Mouse (Mus musculus): ENCODE results near the gene Hmga2.

Gene Hmga2

GRCm38 (mm10) chr10:120424015-120424414 lies 52.3 kb downstream of the Hmga2 start:
- DNase-seq (ENCODE audit: low spot score in 2 of 2) = no peak

- DNase-seq (ENCODE audit: low spot score in 2 of 2) = no peak
Observed at GRCm38 (mm10) chr10:120423256-120423655, 53.0 kb downstream of the Hmga2 start.

- DNase-seq (ENCODE audit: low spot score in 2 of 2) = no peak
Observed at GRCm38 (mm10) chr10:120422820-120423219, 53.4 kb downstream of the Hmga2 start.

- DNase-seq (ENCODE audit: low spot score in 2 of 2) = peak; percentile 82 to 88
Observed at GRCm38 (mm10) chr10:120422050-120422449, 54.2 kb downstream of the Hmga2 start.

GRCm38 (mm10) chr10:120420971-120421629 lies 55.2 kb downstream of the Hmga2 start:
- no peak for DNase-seq (ENCODE audit: low spot score in 2 of 2)

GRCm38 (mm10) chr10:120418738-120419523 lies 57.3 kb downstream of the Hmga2 start:
- DNase-seq (ENCODE audit: low spot score in 2 of 2) = no peak

- DNase-seq (ENCODE audit: low spot score in 2 of 2) = no peak
Observed at GRCm38 (mm10) chr10:120418211-120418610, 58.1 kb downstream of the Hmga2 start.

- DNase-seq (ENCODE audit: low spot score in 2 of 2) = no peak
Observed at GRCm38 (mm10) chr10:120417488-120418118, 58.7 kb downstream of the Hmga2 start.

GRCm38 (mm10) chr10:120417116-120417487 lies 59.2 kb downstream of the Hmga2 start:
- no peak for DNase-seq (ENCODE audit: low spot score in 2 of 2)

GRCm38 (mm10) chr10:120416628-120417027 lies 59.6 kb downstream of the Hmga2 start:
- DNase-seq (ENCODE audit: low spot score in 2 of 2) = no peak

GRCm38 (mm10) chr10:120412215-120412614 lies 64.1 kb downstream of the Hmga2 start:
- no peak for DNase-seq (ENCODE audit: low spot score in 2 of 2)

GRCm38 (mm10) chr10:120410958-120411357 lies 65.3 kb downstream of the Hmga2 start:
- DNase-seq (ENCODE audit: low spot score in 2 of 2) = no peak

GRCm38 (mm10) chr10:120409131-120409530 lies 67.1 kb downstream of the Hmga2 start:
- DNase-seq (ENCODE audit: low spot score in 2 of 2) = no peak

- DNase-seq (ENCODE audit: low spot score in 2 of 2) = no peak
Observed at GRCm38 (mm10) chr10:120407230-120407629, 69.0 kb downstream of the Hmga2 start.

- DNase-seq (ENCODE audit: low spot score in 2 of 2) = no peak
Observed at GRCm38 (mm10) chr10:120406038-120406437, 70.2 kb downstream of the Hmga2 start.

- no peak for DNase-seq (ENCODE audit: low spot score in 2 of 2)
Observed at GRCm38 (mm10) chr10:120405322-120405721, 70.9 kb downstream of the Hmga2 start.

GRCm38 (mm10) chr10:120402966-120403365 lies 73.3 kb downstream of the Hmga2 start:
- no peak for DNase-seq (ENCODE audit: low spot score in 2 of 2)

- DNase-seq (ENCODE audit: low spot score in 2 of 2) = no peak
Observed at GRCm38 (mm10) chr10:120401787-120402186, 74.5 kb downstream of the Hmga2 start.

- no peak for DNase-seq (ENCODE audit: low spot score in 2 of 2)
Observed at GRCm38 (mm10) chr10:120399846-120400510, 76.3 kb downstream of the Hmga2 start.

- no peak for DNase-seq (ENCODE audit: low spot score in 2 of 2)
Observed at GRCm38 (mm10) chr10:120398745-120399144, 77.5 kb downstream of the Hmga2 start.

- DNase-seq (ENCODE audit: low spot score in 2 of 2) = no peak
Observed at GRCm38 (mm10) chr10:120397211-120397631, 79.0 kb downstream of the Hmga2 start.

- DNase-seq (ENCODE audit: low spot score in 2 of 2) = no peak
Observed at GRCm38 (mm10) chr10:120395550-120395949, 80.7 kb downstream of the Hmga2 start.

All from right cerebral cortex, postnatal 10 days (tissue).